Mouse (Mus musculus): ENCODE measurements around the gene Gper1.

Gene Gper1

GRCm38 (mm10) chr5:139411117-139411516 lies 11.8 kb upstream of the Gper1 start:
- DNase-seq (ENCODE audit: low spot score in 2 of 2) = no peak

- DNase-seq (ENCODE audit: low spot score in 2 of 2) = no peak
Observed at GRCm38 (mm10) chr5:139411665-139412314, 11.2 kb upstream of the Gper1 start.

GRCm38 (mm10) chr5:139413545-139413944 lies 9.4 kb upstream of the Gper1 start:
- no peak for DNase-seq (ENCODE audit: low spot score in 2 of 2)

GRCm38 (mm10) chr5:139415001-139415400 lies 8.0 kb upstream of the Gper1 start:
- DNase-seq (ENCODE audit: low spot score in 2 of 2) = no peak

- no peak for DNase-seq (ENCODE audit: low spot score in 2 of 2)
Observed at GRCm38 (mm10) chr5:139416942-139417341, 6.0 kb upstream of the Gper1 start.

GRCm38 (mm10) chr5:139417480-139417879 lies 5.5 kb upstream of the Gper1 start:
- DNase-seq (ENCODE audit: low spot score in 2 of 2) = no peak

GRCm38 (mm10) chr5:139418110-139418509 lies 4.8 kb upstream of the Gper1 start:
- DNase-seq (ENCODE audit: low spot score in 2 of 2) = no peak

- DNase-seq (ENCODE audit: low spot score in 2 of 2) = no peak
Observed at GRCm38 (mm10) chr5:139418633-139419032, 4.3 kb upstream of the Gper1 start.

GRCm38 (mm10) chr5:139425198-139425597 lies 2.2 kb downstream of the Gper1 start:
- no peak for DNase-seq (ENCODE audit: low spot score in 2 of 2)

GRCm38 (mm10) chr5:139427001-139427400 lies 4.0 kb downstream of the Gper1 start:
- no peak for DNase-seq (ENCODE audit: low spot score in 2 of 2)

- DNase-seq (ENCODE audit: low spot score in 2 of 2) = peak in 1 of 2 experiments; percentile 51
Observed at GRCm38 (mm10) chr5:139427989-139428388, 5.0 kb downstream of the Gper1 start.

GRCm38 (mm10) chr5:139429818-139430341 lies 6.9 kb downstream of the Gper1 start:
- DNase-seq (ENCODE audit: low spot score in 2 of 2) = no peak

GRCm38 (mm10) chr5:139432333-139432732 lies 9.4 kb downstream of the Gper1 start:
- no peak for DNase-seq (ENCODE audit: low spot score in 2 of 2)

- DNase-seq (ENCODE audit: low spot score in 2 of 2) = no peak
Observed at GRCm38 (mm10) chr5:139432747-139433508, 10.0 kb downstream of the Gper1 start.

- DNase-seq (ENCODE audit: low spot score in 2 of 2) = peak in 1 of 2 experiments; percentile 48
Observed at GRCm38 (mm10) chr5:139433842-139434568, 11.1 kb downstream of the Gper1 start.

- DNase-seq (ENCODE audit: low spot score in 2 of 2) = no peak
Observed at GRCm38 (mm10) chr5:139434940-139435339, 12.0 kb downstream of the Gper1 start.

- DNase-seq (ENCODE audit: low spot score in 2 of 2) = no peak
Observed at GRCm38 (mm10) chr5:139437769-139438168, 14.8 kb downstream of the Gper1 start.

GRCm38 (mm10) chr5:139438440-139438839 lies 15.5 kb downstream of the Gper1 start:
- no peak for DNase-seq (ENCODE audit: low spot score in 2 of 2)

GRCm38 (mm10) chr5:139440451-139440850 lies 17.5 kb downstream of the Gper1 start:
- peak; percentile 42 to 51 for DNase-seq (ENCODE audit: low spot score in 2 of 2)

GRCm38 (mm10) chr5:139440926-139441725 lies 18.2 kb downstream of the Gper1 start:
- no peak for DNase-seq (ENCODE audit: low spot score in 2 of 2)

GRCm38 (mm10) chr5:139441726-139442018 lies 18.7 kb downstream of the Gper1 start:
- peak in 1 of 2 experiments; percentile 38 for DNase-seq (ENCODE audit: low spot score in 2 of 2)

GRCm38 (mm10) chr5:139442428-139442827 lies 19.5 kb downstream of the Gper1 start:
- DNase-seq (ENCODE audit: low spot score in 2 of 2) = no peak

Data from heart, adult 9 months (tissue).